ENCODE assay signal across 14 mouse cellular contexts in the genomic region with DNA sequence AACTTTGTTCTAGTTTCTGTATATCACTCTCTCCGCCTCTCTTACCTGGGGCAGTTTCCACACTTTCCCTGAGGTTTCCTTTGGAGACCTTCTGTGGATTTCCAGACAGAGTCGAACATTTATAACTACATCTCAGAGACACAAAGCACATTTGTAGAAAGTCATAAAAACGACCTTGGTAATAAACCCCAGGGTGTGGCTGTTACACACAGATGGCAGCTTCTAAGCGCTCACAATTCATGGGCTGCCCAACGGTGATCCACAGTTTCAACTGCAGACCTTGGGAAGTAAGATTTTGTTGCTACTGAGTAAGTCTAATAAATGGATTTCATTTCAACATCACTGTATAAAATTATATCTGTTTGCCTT. TPM values are rescaled to one million over a fixed set of nuclear protein-coding genes. Genes with fewer than 3 reads are reported as not detected.
A peak's percentile ranks its signal among the peaks of the same experiment; 100 is the strongest.
DNase-seq lines count a peak whose midpoint lies in the region; ATAC-seq and TF ChIP-seq lines count a peak whose summit lies in the region.
"Had no signal": no experiment of that assay in that cellular context is flagged by ENCODE, and none has a peak within 500 bp of the region (broad histone marks: within the 10 kb centered on the region; RNA-seq: fewer than 3 reads in every experiment).

No protein-coding gene starts in this region.

- no peak for ATAC-seq in lung, embryonic 15.5 days (ENCODE audit: borderline replicate concordance, extremely low read depth, low FRiP score, low TSS enrichment)
- ATAC-seq in embryonic facial prominence, embryonic 11.5 days (replicated peaks; ENCODE audit: insufficient number of reproducible peaks, low FRiP score, low TSS enrichment, low read depth) = no peak
- ATAC-seq in intestine, embryonic 15.5 days = peak; percentile 84
- ATAC-seq in limb, embryonic 14.5 days (ENCODE audit: low FRiP score, low read depth) = no peak
- ATAC-seq: forebrain, embryonic 13.5 days; inflammation-experienced regulatory T-cells, adult 6 months; midbrain, embryonic 16.5 days; Patski had no signal

- H3K4me3 ChIP-seq in lung, embryonic 15.5 days = no peak overlapping the region
- H3K4me3 ChIP-seq in embryonic facial prominence, embryonic 11.5 days (ENCODE audit: low read depth, low read length) = no peak overlapping the region
- no peak overlapping the region for H3K4me3 ChIP-seq in intestine, embryonic 15.5 days (replicated peaks)
- H3K4me3 ChIP-seq in limb, embryonic 14.5 days (replicated peaks; ENCODE audit: low read length) = no peak overlapping the region
- H3K4me3 ChIP-seq: forebrain, embryonic 13.5 days; hindbrain, embryonic 10.5 days; limb, embryonic 15.5 days had no signal

- no peak for TF ChIP-seq POLR2A in limb, embryonic 14.5 days (IDR thresholded peaks at IDR 0.05; ENCODE audit: borderline replicate concordance, extremely low read depth, insufficient read depth, insufficient read length)

- H3K9ac ChIP-seq in lung, embryonic 15.5 days = no peak overlapping the region
- no peak overlapping the region for H3K9ac ChIP-seq in embryonic facial prominence, embryonic 11.5 days (replicated peaks; ENCODE audit: low read length)
- no peak overlapping the region for H3K9ac ChIP-seq in intestine, embryonic 15.5 days
- no peak overlapping the region for H3K9ac ChIP-seq in limb, embryonic 14.5 days (ENCODE audit: low read depth, low read length, severe bottlenecking)
- H3K9ac ChIP-seq: forebrain, embryonic 13.5 days; limb, embryonic 15.5 days had no signal

- WGBS in lung, embryonic 15.5 days = 69% methylated on average over 5 of the region's 5 CpGs
- WGBS in embryonic facial prominence, embryonic 11.5 days = 69% methylated on average over 5 of the region's 5 CpGs
- 35% methylated on average over 5 of the region's 5 CpGs for WGBS in intestine, embryonic 15.5 days
- WGBS in limb, embryonic 14.5 days = 18% methylated on average over 5 of the region's 5 CpGs

- H3K4me2 ChIP-seq in lung, embryonic 15.5 days = no peak overlapping the region
- no peak overlapping the region for H3K4me2 ChIP-seq in embryonic facial prominence, embryonic 11.5 days (ENCODE audit: low read depth, low read length)
- H3K4me2 ChIP-seq in intestine, embryonic 15.5 days (replicated peaks) = peak overlapping the region; percentile 24; the same call in 1 of the 2 replicates
- no peak overlapping the region for H3K4me2 ChIP-seq in limb, embryonic 14.5 days (replicated peaks; ENCODE audit: low read depth, low read length, severe bottlenecking)
- H3K4me2 ChIP-seq: forebrain, embryonic 13.5 days; limb, embryonic 15.5 days had no signal

- no peaks in the 10 kb centered on the region for H3K27me3 ChIP-seq in lung, embryonic 15.5 days
- no peaks in the 10 kb centered on the region for H3K27me3 ChIP-seq in embryonic facial prominence, embryonic 11.5 days (ENCODE audit: control insufficient read depth, insufficient read depth, low read length)
- H3K27me3 ChIP-seq in intestine, embryonic 15.5 days (replicated peaks) = no peaks in the 10 kb centered on the region
- H3K27me3 ChIP-seq in limb, embryonic 14.5 days (ENCODE audit: control insufficient read depth, insufficient read depth, low read length) = no peaks in the 10 kb centered on the region
- H3K27me3 ChIP-seq: forebrain, embryonic 13.5 days; limb, embryonic 15.5 days; Patski had no signal

- no peak for DNase-seq in lung, postnatal 36 days
- DNase-seq in embryonic facial prominence, embryonic 11.5 days (ENCODE audit: low spot score) = no peak
- peak; percentile 14 for DNase-seq in limb, embryonic 14.5 days (ENCODE audit: low spot score)
- no peak for DNase-seq in spleen, adult 12 weeks (ENCODE audit: low spot score)
- DNase-seq in gastrocnemius, adult 18-20 months (ENCODE audit: low spot score) = no peak
- DNase-seq: cerebellum, adult 9-10 months had no signal

- H3K36me3 ChIP-seq in lung, embryonic 15.5 days = no peaks in the 10 kb centered on the region
- no peaks in the 10 kb centered on the region for H3K36me3 ChIP-seq in embryonic facial prominence, embryonic 11.5 days (replicated peaks; ENCODE audit: control insufficient read depth, insufficient read depth, low read depth, low read length)
- H3K36me3 ChIP-seq in intestine, embryonic 15.5 days = no peaks in the 10 kb centered on the region
- H3K36me3 ChIP-seq in limb, embryonic 14.5 days (ENCODE audit: control insufficient read depth, insufficient read depth, low read length) = no peaks in the 10 kb centered on the region
- H3K36me3 ChIP-seq: hindbrain, embryonic 10.5 days; limb, embryonic 15.5 days had no signal

- H3K9me3 ChIP-seq in lung, embryonic 15.5 days = no peaks in the 10 kb centered on the region
- no peaks in the 10 kb centered on the region for H3K9me3 ChIP-seq in embryonic facial prominence, embryonic 11.5 days (replicated peaks; ENCODE audit: control insufficient read depth, low read length)
- no peaks in the 10 kb centered on the region for H3K9me3 ChIP-seq in intestine, embryonic 15.5 days
- no peaks in the 10 kb centered on the region for H3K9me3 ChIP-seq in limb, embryonic 14.5 days (ENCODE audit: control insufficient read depth, low read length)
- H3K9me3 ChIP-seq: forebrain, embryonic 13.5 days; hindbrain, embryonic 10.5 days; limb, embryonic 15.5 days had no signal

- H3K27ac ChIP-seq in lung, embryonic 15.5 days = peak overlapping the region; percentile 17; the same call in 1 of the 2 replicates
- 0 out of 2 replicates have a peak overlapping the region, but pooled peaks have one; percentile 13 for H3K27ac ChIP-seq in embryonic facial prominence, embryonic 11.5 days (replicated peaks; ENCODE audit: low read depth, low read length)
- no peak overlapping the region for H3K27ac ChIP-seq in intestine, embryonic 15.5 days
- no peak overlapping the region for H3K27ac ChIP-seq in limb, embryonic 14.5 days (replicated peaks; ENCODE audit: low read depth, low read length)
- H3K27ac ChIP-seq: forebrain, embryonic 13.5 days; hindbrain, embryonic 10.5 days; limb, embryonic 15.5 days had no signal

- H3K4me1 ChIP-seq in lung, embryonic 15.5 days = peaks cover 6% of the 10 kb centered on the region; the same call in 1 of the 2 replicates
- no peaks in the 10 kb centered on the region for H3K4me1 ChIP-seq in embryonic facial prominence, embryonic 11.5 days (ENCODE audit: control insufficient read depth, insufficient read depth, low read length)
- H3K4me1 ChIP-seq in intestine, embryonic 15.5 days (replicated peaks) = no peaks in the 10 kb centered on the region
- H3K4me1 ChIP-seq in limb, embryonic 14.5 days (ENCODE audit: control insufficient read depth, insufficient read depth, low read length) = 0 out of 2 replicates have a peak, but pooled peaks cover 4% of the 10 kb centered on the region
- H3K4me1 ChIP-seq: forebrain, embryonic 13.5 days had no signal

RNA-seq across cellular contexts. Expression of gene Ppp3ca, which starts 59.4 kb away (rescaled TPM):
- 64.1 and 64.6 TPM in 2 replicates for polyA plus RNA-seq in lung, embryonic 15.5 days (2015; fragmentation: Nextera tagmentation; extraction: Ambion mirVana)
- 57.4 and 58.6 TPM in 2 replicates for polyA plus RNA-seq in embryonic facial prominence, embryonic 11.5 days (2014; fragmentation: Nextera tagmentation; extraction: Ambion mirVana)
- 43.8 and 47.5 TPM in 2 replicates for polyA plus RNA-seq in intestine, embryonic 15.5 days (2015; fragmentation: Nextera tagmentation; extraction: Ambion mirVana)
- polyA plus RNA-seq in limb, embryonic 14.5 days (2012; rRNA removed) = 31.5 and 32.2 TPM in 2 replicates
- 74.8 and 85.2 TPM in 2 replicates for polyA plus RNA-seq in limb, embryonic 14.5 days (2014; fragmentation: Nextera tagmentation; extraction: Ambion mirVana)
- 100 to 1,000 TPM; 160 to 203 TPM for total RNA-seq in gastrocnemius, adult 18-20 months (2021)

Comparison
In these comparisons a context has a peak if more than half of its experiments do, and no peak if none do; other contexts are left out.
1. H3K27ac ChIP-seq: peak in lung, embryonic 15.5 days (single experiment) and embryonic facial prominence, embryonic 11.5 days (single experiment); none in intestine, embryonic 15.5 days (single experiment) and limb, embryonic 14.5 days (single experiment).